Mouse (Mus musculus) limb, embryonic 14.5 days (tissue): ENCODE measurements around the gene Acp5. TPM values are rescaled to one million over a fixed set of nuclear protein-coding genes. Genes with fewer than 3 reads are reported as not detected.
"Not testable (repeated sequence)": the region's sequence is repeated elsewhere in the genome, so short reads cannot be mapped to it uniquely, and the experiment has no call there.

ENCODE experiments used
- ATAC-seq: fragments of 200-750 bp; cut with Nextera tagmentation; 2 replicates; pipeline ENCODE4 v1.8.0; 2017; ENCODE audit warnings: low read depth, moderate number of reproducible peaks, moderate TSS enrichment; ENCODE audit not compliant: low FRiP score
- DNase-seq: peaks from one replicate; pipeline ENCODE4 v3.0.0-alpha.2; 2015; ENCODE audit warnings: low spot score
- H3K27ac ChIP-seq: fragments of 300-500 bp; sonication (generic); replicated peaks from 2 replicates; pipeline ENCODE4 v1.5.1; 2014; ENCODE audit warnings: low read depth, mild to moderate bottlenecking, low read length, moderate library complexity, mixed read lengths
- H3K27me3 ChIP-seq: fragments of 300-500 bp; sonication (generic); 2 replicates; pipeline ENCODE4 v1.6.1; 2014; ENCODE audit warnings: low read length, mixed read lengths; ENCODE audit not compliant: control insufficient read depth, insufficient read depth
- H3K36me3 ChIP-seq: fragments of 300-500 bp; sonication (generic); 2 replicates; pipeline ENCODE4 v1.6.1; 2014; ENCODE audit warnings: mild to moderate bottlenecking, low read length, moderate library complexity, mixed read lengths; ENCODE audit not compliant: control insufficient read depth, insufficient read depth
- H3K4me1 ChIP-seq: fragments of 300-500 bp; sonication (generic); 2 replicates; pipeline ENCODE4 v1.6.1; 2014; ENCODE audit warnings: antibody characterized with exemption, low read length, mixed read lengths; ENCODE audit not compliant: control insufficient read depth, insufficient read depth
- H3K4me2 ChIP-seq: fragments of 300-500 bp; sonication (generic); replicated peaks from 2 replicates; pipeline ENCODE4 v1.6.1; 2014; ENCODE audit warnings: low read depth, mild to moderate bottlenecking, low read length, moderate library complexity; ENCODE audit not compliant: severe bottlenecking
- H3K4me3 ChIP-seq: fragments of 300-500 bp; sonication (generic); replicated peaks from 2 replicates; pipeline ENCODE4 v1.5.1; 2014; ENCODE audit warnings: low read length
- H3K9ac ChIP-seq: fragments of 300-500 bp; sonication (generic); 2 replicates; pipeline ENCODE4 v1.6.1; 2014; ENCODE audit warnings: mild to moderate bottlenecking, low read depth, low read length, moderate library complexity; ENCODE audit not compliant: severe bottlenecking
- H3K9me3 ChIP-seq: fragments of 300-500 bp; sonication (generic); 2 replicates; pipeline ENCODE4 v1.6.1; 2016; ENCODE audit warnings: low read length; ENCODE audit not compliant: control insufficient read depth
- POLR2A ChIP-seq: fragments of 200-500 bp; IDR thresholded peaks from 2 replicates; pipeline ENCODE4 v1.8.0; 2012; ENCODE audit warnings: inconsistent platforms, mild to moderate bottlenecking, moderate library complexity, borderline replicate concordance; ENCODE audit not compliant: insufficient read depth, insufficient read length; ENCODE audit errors: extremely low read depth
- WGBS: fragments of 180-500 bp; shearing (Covaris S2); extraction: QIAGEN DNeasy Blood & Tissue Kit; methylation state at CpG from one replicate; pipeline ENCODE4 v1.1.7; 2014; 5-methylcytosine and 5-hydroxymethylcytosine counted together
- polyA plus RNA-seq, 2 experiments: library from polyadenylated mRNA; depleted of rRNA in 1 of 2; stranded (reverse) in 1 of 2; unstranded in 1 of 2; fragments of >200 nt; fragmentation: Nextera tagmentation in 1 of 2; extraction: Ambion mirVana in 1 of 2; gene quantifications; 2 replicates each; pipeline versions ENCODE4 v1.2.1 to v1.2.3; 2012 to 2014

Acp5 gene
- polyA plus RNA-seq, 2 experiments = 21.6 to 23.6 TPM

- DNase-seq (no peak), ATAC-seq (no peak)
- Histone ChIP-seq H3K4me3 (peak overlapping the region; percentile 64), H3K27me3 (no peaks in the 10 kb centered on the region), H3K4me2 (peak overlapping the region; percentile 74), H3K36me3 (peaks cover 9% of the 10 kb centered on the region; the same call in 1 of the 2 replicates), H3K4me1 (peaks cover 6% of the 10 kb centered on the region), H3K9me3 (no peaks in the 10 kb centered on the region), H3K9ac (peak overlapping the region; percentile 83), H3K27ac (no peak overlapping the region; the same call in 1 of the 2 replicates)
- WGBS = 66% methylated on average over 34 of the region's 34 CpGs
- no peak for TF ChIP-seq POLR2A
Observed at GRCm38 (mm10) chr9:22157516-22158265, 22.2 kb upstream of the Acp5 start.

DNA sequence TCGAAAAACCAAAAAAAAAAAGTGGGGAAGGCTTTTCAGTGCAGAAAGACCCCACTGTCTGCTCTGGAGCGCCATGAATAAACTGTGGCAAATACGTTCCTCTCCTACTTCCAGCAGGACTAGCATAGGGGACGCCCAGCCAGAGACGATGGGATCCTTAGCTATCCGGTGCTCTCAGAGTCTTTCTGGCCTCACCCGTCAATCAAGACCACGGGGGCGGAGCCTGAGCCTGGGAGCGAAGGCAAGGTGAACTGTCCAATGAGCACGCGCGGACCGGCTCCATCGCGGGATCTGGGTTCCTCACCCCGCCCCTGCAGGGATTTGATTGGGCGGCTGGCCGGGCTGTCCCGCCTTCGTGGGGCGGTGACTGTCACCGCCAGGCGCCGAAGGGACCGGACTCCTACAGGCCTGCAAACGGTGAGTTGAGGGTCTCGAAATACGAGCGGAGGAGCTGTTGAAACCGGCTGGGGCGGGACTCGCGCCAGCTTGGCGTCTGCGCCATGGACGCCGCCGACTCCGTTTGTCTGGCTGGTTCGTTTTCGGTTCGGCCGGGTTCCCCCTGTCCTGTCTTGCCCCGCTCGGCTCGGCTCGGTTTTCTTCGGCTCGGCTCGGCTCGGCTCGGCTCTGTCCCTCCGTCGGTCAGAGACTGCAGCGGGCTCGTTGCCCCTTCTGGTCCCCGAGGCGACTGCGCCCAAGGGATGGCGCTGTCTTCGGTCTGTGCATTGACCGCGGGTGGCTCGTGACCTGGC is 21.2 kb upstream of the Acp5 start, which contains the start of gene Pigyl:
TSS of gene Pigyl (plus strand) at position 350 of the 749 bp plus-strand sequence.
- peaks cover 9% of the 10 kb centered on the region; the same call in 1 of the 2 replicates for H3K36me3 ChIP-seq
- H3K9ac ChIP-seq = peak within 1 kb of the TSS; percentile 83
- peak; percentile 93; the same call in 1 of the 2 replicates for TF ChIP-seq POLR2A
- ATAC-seq (peak; percentile 99), DNase-seq (peak; percentile 98)
- H3K4me1 ChIP-seq = peaks cover 6% of the 10 kb centered on the region
- H3K4me2 ChIP-seq = peak within 1 kb of the TSS; percentile 74
- H3K9me3 ChIP-seq = no peaks in the 10 kb centered on the region
- WGBS = 1% methylated on average over 64 of the region's 65 CpGs
- no peaks in the 10 kb centered on the region for H3K27me3 ChIP-seq
- peak within 1 kb of the TSS; percentile 64 for H3K4me3 ChIP-seq
- peak within 1 kb of the TSS; percentile 83 for H3K27ac ChIP-seq

DNA sequence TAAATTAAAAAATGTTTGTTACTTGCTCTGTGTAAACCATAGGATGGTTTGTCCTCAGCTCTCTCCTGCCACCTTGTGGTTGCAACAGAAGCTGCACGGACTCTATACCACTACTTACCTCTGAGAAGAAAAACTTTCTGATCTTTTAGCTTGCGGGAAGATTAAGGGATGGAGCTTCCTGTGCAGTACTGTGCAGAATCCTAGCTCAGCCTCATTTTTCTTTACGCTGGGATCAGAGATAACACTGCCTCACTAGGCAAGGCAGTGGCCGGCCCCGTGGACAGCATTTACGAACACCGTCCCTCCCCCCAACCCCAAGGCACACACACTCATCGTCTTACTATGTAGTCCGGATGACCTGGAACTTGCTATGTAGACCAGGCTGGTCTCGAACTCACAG is 20.1 kb upstream of the Acp5 start:
- ATAC-seq (0 out of 2 replicates have a peak, but pooled peaks have one; percentile 34), DNase-seq (peak; percentile 75)
- no peak for TF ChIP-seq POLR2A
- Histone ChIP-seq H3K27ac (no peak overlapping the region), H3K9me3 (no peaks in the 10 kb centered on the region), H3K4me2 (0 out of 2 replicates have a peak overlapping the region, but pooled peaks have one; percentile 74), H3K4me1 (peaks cover 6% of the 10 kb centered on the region), H3K9ac (no peak overlapping the region), H3K4me3 (peak overlapping the region; percentile 16; the same call in 1 of the 2 replicates), H3K36me3 (peaks cover 9% of the 10 kb centered on the region; the same call in 1 of the 2 replicates), H3K27me3 (no peaks in the 10 kb centered on the region)
- 14% methylated on average over 10 of the region's 10 CpGs for WGBS

DNA sequence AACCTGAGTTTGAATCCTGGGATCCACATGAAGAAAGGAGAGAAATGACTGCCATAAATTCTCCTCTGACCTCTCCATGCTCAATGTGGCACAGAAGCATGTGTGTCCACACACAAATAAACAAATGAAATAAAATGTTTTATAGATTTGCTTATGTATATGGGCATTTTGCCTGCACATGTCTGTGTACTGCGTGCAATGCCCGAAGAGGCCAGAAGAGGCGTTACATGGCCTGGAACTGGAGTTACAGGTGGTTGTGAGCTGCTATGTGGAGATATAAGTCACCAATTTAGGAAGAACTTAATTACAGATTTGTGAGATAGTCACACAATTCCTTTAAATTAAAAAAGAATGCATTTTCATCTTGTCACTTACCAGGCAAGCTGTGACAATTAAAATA is 18.3 kb upstream of the Acp5 start:
- 87% methylated on average over 3 of the region's 3 CpGs for WGBS
- no peak overlapping the region for H3K4me2 ChIP-seq
- no peaks in the 10 kb centered on the region for H3K27me3 ChIP-seq
- peaks cover 8% of the 10 kb centered on the region; the same call in 1 of the 2 replicates for H3K36me3 ChIP-seq
- no peak overlapping the region for H3K27ac ChIP-seq
- no peak for ATAC-seq
- no peak overlapping the region for H3K4me3 ChIP-seq
- no peak for DNase-seq
- no peak overlapping the region for H3K9ac ChIP-seq
- TF ChIP-seq POLR2A = no peak
- peaks cover 6% of the 10 kb centered on the region for H3K4me1 ChIP-seq
- no peaks in the 10 kb centered on the region for H3K9me3 ChIP-seq

DNA sequence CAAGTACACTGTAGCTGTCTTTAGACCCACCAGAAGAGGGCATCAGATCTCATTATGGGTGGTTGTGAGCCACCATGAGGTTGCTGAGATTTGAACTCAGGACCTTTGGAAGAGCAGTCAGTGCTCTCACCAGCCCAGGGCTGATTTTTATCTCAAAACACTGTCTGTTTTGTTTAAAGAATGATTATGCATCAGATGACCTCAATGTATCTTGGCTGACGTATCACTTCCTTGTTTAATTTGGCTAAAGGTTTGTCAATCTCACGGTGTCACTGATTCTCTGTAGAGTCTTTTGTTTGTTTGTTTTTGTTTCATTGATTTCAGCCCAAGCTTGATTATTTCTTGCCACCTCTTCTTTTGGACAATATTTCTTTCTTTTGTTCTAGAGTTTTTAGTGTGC is 15.4 kb upstream of the Acp5 start:
- no peaks in the 10 kb centered on the region for H3K27me3 ChIP-seq

DNA sequence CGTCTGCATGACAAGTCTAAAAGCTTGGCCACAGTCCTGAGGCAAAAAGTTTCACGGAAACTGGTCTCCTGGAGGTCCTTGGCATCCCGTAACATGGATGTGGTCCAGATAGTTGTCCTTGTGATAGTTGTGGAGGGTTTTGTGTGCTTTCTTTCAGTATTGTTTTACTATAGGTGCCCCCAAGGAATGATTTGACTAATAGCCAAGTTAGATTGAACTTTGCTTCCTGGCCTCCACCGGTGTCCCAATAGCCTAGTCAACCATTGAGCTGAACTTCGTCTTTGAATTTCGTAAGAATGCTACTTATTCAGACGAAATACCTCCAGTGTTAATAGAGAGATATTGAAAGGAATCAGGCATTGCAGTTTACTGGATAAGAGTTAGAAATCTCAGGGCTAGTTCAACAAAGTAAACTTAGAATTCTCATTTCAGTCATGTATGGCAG is 14.8 kb upstream of the Acp5 start:
- not testable (repeated sequence) for H3K4me2 ChIP-seq, H3K4me1 ChIP-seq, DNase-seq, H3K9me3 ChIP-seq, H3K9ac ChIP-seq, ATAC-seq, H3K27me3 ChIP-seq, H3K27ac ChIP-seq, H3K4me3 ChIP-seq, H3K36me3 ChIP-seq
- WGBS = 85% methylated on average over 7 of the region's 7 CpGs

More for the DNA sequence above, 15.4 kb upstream of the Acp5 start:
- Histone ChIP-seq H3K36me3 (no peaks in the 10 kb centered on the region), H3K4me2 (no peak overlapping the region), H3K9me3 (no peaks in the 10 kb centered on the region), H3K4me3 (no peak overlapping the region), H3K9ac (no peak overlapping the region), H3K27ac (no peak overlapping the region), H3K4me1 (no peaks in the 10 kb centered on the region)
- TF ChIP-seq POLR2A = no peak
- 94% methylated on average over 2 of the region's 2 CpGs for WGBS
- ATAC-seq (no peak), DNase-seq (no peak)
